Mouse (Mus musculus) T-helper 2 cell (primary cell): ENCODE results near the gene Wnt9b.

Source experiments
- in situ Hi-C: fragments of 300-600 bp; cut with MboI, MseI; formaldehyde crosslinking; loops from one replicate; pipeline ENCODE4 v1.15.1; 2025; ENCODE audit warnings: high pct_unique_total_duplicates

Gene Wnt9b

DNA sequence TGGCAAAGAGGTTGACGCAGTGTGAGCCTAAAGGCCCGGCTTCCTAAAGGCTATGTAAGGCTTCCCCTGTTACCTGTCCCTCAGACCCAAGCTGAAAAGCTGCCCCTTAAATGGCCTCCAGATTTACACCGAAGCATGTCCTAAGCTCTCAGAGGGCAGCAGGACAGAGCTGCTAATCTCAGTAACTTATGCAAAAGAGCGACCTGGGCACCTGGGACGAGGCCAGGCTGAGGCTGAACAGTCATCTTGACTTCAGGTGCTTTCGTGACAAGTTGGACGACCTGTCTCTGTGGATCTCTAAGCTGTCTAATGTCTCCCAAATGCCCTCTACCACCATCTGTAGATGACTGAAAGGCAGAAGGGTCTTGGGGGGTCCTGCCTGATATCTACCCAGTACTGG is 17.3 kb downstream of the Wnt9b start:
- in situ Hi-C loops = no loop called here

DNA sequence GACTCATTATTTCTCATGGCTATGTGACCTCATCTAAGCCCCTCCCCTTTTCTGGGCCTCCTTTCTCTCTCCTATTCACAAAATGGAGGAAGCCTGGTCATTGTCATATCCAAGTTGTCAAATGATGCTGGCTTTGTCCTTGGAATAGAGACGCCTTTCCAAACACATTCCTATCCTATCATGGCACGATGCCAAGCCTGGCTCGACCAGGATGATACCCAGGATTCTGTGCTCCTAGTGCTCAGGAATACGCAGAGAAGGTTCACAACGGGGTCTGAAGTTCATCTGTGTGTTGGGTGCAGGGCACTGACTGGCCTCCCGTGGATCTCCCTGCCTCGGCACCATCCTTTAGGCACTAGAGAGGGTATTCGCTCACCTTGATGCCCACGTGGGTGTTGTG is 18.0 kb downstream of the Wnt9b start:
- in situ Hi-C loops = no loop called here

DNA sequence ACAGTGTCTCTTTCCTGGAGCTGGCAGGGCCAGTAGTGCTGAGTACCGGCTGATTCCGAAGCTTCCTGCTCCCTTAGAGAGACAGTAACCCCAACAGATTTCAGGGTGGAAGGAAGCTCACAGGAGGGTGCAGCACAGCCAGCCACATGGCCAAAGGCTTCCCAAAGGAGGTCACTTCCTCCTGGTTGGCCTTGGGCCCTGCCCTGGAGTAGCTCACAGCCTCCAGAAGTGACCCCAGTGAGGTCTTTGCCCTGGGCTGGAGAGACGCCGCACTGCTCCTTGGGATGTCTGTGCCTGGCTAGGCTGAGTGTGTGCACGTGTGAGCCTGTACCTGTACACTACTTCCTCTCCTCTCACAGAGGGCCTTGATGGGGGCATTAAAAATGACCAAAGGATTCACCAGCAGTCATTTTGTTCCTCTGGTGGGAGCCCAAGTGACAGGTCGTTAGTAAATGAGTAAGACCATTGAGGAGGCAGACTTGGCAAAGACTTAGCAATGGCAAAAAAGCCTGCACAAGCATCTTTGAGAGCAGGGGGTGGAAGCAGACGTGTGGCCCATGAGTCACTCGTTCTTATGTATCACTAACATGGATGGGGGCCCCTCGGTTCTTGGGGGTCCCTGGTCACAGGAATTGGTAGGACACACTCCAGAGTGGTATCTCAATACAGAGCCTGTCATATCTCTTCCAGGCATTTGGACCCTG is 20.2 kb downstream of the Wnt9b start:
- in situ Hi-C loops = no loop called here

DNA sequence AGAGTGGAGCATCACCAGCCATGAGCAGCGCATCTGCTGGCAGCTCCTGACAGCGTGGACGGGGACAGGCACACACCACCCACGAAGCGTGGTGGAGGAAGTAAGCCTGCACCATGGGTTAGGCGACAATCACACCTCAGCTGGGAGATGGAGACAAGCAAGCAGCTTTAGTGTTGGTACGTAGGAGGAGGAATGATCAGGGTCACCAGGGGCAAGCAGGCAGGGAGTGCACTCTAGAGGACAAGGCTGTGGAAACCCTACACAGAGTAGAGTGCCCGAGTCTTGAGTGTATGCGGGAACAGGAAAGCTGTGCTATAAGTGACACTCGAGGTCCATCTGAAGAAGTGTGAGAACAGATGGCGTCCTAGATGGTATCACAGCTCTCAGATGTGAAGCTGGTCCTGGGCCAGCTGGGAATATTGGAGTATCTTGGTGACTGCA is 25.3 kb downstream of the Wnt9b start:
- in situ Hi-C loops = loop anchor here (25.0 kb wide), 1 partner anchor 1912 kb away; no protein-coding TSS in a partner anchor

DNA sequence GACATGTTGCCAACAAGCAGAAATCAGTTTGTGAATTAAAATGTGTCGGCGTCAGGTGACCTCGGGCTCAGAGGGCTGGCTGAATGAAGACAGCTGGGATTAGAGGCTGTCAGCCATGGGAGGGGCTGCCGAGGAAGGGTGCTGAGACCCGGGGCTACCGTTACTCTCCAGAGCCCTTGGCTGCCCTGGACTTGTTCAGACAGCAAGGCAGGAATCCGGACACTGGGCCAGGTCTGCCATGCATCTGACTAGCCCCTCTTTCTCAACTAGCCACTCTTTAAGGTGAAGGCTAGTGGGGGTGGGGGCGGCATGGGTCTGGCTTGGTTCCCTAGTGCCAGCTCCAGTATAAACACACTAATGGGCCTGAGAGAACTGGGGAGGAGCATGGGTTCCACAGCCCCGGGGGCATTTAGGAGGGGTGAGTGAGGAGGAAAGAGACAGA is 27.6 kb downstream of the Wnt9b start:
- in situ Hi-C loops = loop anchor here (25.0 kb wide), 1 partner anchor 1910 kb away; no protein-coding TSS in a partner anchor

DNA sequence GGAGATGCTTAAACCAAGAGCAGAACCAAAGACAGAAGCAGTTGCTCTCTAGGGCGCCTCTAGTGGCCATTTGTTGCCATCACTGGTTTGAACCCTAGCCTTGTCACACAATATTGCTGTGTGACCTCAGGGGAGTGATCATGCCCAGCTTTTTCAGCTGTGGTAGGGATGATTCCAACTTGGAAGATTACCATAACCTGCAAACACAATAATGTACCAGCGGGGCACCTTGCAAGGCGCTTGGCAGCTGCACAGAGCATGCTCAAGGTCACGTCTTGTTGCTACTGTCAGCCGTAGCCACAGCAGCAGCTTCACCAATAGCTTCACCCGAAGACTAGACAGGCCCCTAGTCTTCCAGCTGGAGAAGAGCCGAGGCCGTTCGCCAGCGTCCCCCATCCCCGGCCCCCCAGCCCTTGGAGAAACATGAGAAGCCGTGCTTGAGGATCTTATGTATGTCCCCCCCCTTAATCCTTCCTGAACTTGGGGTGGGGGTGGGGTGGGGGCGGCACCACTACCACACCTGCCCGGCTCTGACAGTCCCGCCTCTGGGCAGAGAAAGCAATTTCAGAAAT is 28.1 kb downstream of the Wnt9b start:
- in situ Hi-C loops = loop anchor here (25.0 kb wide), 1 partner anchor 1909 kb away; no protein-coding TSS in a partner anchor

DNA sequence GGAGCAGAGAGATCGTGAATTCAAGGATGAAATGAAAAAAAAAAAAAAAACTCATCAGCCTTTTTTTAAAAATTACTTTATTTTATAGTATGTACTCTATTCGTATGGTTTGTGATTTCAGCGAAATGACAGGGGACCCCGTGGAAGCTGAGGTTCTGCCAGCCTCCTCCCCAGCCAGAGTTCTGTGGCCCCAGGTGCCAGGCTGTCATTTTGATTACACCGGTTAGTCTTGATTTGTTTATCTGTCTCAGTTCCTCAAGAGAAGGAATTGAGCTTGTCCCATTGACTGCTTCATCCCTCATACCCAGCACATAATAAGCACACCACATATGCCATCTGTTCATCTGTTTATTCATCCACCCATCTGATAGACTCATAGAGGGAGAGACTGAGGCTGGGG is 30.2 kb downstream of the Wnt9b start:
- in situ Hi-C loops = loop anchor here (25.0 kb wide), 1 partner anchor 1907 kb away; no protein-coding TSS in a partner anchor

DNA sequence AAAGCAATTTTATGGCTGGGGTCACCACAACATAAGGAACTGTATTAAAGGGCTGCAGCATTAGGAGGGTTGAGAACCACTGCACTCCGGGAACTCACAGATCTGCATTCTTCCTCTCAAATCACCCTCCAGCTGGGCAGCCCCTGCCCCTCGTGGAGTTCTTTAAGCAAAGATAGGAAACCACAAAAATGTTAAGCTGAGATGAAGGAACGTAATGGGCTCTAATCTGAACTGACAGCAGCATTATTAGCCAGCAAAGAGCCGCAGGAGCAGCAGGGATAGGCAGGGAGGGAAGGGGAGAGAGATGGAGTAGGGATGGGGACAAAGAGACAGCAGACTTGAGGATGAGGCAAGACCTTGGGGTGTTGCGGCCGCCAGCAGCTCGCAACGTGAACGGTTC is 32.6 kb downstream of the Wnt9b start:
- in situ Hi-C loops = loop anchor here (25.0 kb wide), 1 partner anchor 1905 kb away; no protein-coding TSS in a partner anchor

DNA sequence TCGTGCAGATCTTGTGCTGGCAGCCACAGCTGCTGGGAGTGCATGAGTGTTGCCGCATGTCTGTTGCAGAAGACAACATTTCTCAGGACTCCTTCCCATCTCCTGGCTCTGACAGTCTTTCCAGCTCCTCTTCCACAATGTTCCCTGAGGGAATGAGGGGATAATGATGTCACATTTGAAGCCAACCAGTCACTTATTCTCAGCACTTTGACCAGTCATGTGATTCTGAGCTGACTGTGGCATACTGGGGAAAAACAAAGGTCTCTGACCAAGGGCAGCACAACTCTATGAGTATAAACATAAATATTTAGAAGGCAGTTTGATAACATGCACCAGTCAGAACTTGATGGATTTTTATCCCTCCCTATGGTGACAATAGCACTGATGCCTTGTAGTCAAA is 35.5 kb downstream of the Wnt9b start:
- in situ Hi-C loops = loop anchor here (25.0 kb wide), 1 partner anchor 1902 kb away; no protein-coding TSS in a partner anchor

DNA sequence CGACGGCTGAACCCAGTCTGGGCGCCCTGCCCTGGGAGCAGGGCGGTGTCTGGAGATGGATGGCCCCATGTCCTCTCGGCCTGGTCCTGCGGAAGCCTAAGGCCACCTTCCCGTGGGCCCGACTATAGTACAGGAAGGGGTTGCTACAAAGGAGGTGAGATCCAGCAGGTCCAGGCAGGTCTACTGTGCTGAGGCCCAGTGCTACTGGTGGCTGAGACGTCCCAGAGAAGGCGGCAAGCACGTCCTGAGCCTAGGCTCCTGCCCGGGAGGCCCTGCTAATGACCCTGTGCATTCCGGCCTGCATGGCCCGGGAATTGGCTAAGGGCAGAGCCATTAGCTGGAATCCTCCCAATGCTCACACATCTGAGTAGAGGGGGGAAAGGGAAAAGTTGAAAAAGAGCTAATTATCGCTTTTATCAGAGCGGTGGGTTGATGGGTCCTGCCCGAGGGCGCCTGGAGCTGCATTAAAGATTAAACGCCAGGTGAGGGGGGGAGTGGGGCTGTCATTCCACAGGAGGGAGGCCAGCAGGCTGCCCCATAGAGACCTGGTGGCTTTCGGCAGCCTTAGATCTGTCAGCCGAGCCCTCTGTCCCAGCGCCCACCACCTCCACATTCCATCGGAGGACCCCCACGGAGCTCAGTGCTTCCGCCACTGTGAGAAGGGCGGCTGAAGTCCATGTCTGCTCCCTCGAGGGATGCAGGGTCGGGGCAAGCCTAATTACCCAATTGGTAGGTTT is 37.6 kb downstream of the Wnt9b start:
- in situ Hi-C loops = loop anchor here (25.0 kb wide), 1 partner anchor 1900 kb away; no protein-coding TSS in a partner anchor

DNA sequence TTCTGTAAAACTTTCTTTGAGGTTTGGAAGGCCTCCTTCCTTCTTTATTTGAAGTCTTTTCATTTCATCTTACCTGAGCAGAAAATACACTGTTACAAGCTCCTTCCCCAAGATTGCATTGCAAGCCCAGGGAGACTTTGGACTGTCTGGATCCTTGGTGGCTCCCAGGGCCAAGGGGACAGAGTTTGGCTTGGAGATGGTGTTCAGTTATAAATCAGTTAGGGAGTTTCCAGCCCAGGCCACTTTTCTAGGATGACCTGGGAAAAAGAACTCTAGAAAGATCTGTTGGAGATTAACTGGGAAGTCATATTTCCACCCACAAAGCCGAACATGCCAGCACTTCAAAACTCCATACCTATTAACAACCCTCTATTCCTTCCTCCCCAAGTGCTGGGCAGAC is 39.6 kb downstream of the Wnt9b start:
- in situ Hi-C loops = loop anchor here (10.0 to 25.0 kb wide), 2 partner anchors 1415 to 1898 kb away; partner anchors contain the start of gene Mettl2

DNA sequence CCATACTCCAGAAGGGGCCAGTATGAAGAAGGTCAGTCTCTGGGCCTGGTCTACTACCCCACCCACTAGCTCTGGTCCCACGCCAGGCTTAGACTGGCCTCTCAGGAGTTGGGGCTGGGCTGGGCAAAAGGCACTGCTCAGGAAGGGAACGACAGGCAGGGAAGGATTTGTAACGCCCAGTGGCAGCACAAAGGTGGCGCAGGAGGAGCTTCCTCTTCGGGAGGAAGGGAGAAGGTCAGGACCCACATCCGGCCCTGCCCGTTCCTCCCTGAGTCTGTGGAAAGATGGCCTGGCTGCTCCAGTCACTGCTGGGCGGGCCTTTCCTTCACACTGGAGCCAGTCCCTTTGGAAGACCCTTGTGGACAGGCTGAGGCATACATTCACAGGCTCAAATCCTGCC is 42.6 kb downstream of the Wnt9b start:
- in situ Hi-C loops = loop anchor here (10.0 to 25.0 kb wide), 2 partner anchors 1418 to 1895 kb away; partner anchors contain the start of gene Mettl2

DNA sequence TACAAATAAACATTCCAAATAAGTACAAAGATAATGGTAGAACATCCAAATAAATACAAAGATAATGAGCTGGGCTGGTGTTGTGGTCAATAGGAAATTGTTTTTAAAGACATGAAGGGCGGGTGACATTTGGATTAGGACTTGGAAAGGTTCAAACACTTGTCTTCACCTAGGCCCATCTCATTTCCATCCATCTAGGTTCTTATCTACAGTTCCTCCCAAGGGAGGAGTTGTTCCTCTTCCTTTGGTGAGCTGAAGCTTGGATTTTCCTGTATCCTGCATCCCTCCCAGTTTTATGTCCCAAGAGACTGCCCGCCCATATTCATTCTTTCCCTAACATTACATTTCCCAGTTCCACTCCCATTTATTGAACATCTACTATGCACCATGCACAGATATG is 51.4 kb downstream of the Wnt9b start:
- in situ Hi-C loops = loop anchor here (25.0 kb wide), 1 partner anchor 336 kb away; the partner anchor contains the start of gene Arhgap27

DNA sequence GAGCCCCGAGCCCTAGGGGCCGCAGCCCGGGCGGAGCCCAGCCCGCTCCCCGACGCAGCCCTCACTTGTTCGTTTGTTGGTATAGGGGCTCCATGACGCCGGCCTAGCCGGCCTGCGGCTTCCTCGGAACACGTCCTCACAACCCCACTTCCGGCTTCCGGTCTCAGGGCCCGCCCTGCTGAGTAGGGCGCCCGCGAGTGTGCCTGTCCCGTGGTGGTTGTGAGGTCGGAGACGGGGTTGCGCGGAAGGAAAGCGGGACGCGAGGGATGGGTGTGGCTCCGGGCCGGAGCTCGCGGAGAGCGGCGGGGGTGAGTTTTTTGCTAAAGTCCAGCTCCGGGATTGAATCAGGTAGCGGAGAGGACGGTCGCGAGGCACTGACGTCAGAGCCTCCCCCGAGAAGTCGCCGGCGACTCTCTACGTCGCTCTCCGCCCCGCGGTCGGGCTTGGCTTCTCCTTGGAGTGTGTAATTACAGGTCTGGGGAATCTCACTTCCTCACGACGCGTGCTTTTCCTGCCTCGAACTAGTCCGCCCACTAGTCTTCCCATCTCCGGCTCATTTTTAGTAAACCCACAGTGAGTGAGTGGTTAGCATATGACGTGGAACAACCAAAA is 52.0 kb downstream of the Wnt9b start, which contains the start of gene Gosr2:
Gosr2 (minus strand) TSS at position 334 of the 612 bp plus-strand sequence.
- in situ Hi-C loops = loop anchor here (25.0 kb wide), 1 partner anchor 335 kb away; the partner anchor contains the start of gene Arhgap27

DNA sequence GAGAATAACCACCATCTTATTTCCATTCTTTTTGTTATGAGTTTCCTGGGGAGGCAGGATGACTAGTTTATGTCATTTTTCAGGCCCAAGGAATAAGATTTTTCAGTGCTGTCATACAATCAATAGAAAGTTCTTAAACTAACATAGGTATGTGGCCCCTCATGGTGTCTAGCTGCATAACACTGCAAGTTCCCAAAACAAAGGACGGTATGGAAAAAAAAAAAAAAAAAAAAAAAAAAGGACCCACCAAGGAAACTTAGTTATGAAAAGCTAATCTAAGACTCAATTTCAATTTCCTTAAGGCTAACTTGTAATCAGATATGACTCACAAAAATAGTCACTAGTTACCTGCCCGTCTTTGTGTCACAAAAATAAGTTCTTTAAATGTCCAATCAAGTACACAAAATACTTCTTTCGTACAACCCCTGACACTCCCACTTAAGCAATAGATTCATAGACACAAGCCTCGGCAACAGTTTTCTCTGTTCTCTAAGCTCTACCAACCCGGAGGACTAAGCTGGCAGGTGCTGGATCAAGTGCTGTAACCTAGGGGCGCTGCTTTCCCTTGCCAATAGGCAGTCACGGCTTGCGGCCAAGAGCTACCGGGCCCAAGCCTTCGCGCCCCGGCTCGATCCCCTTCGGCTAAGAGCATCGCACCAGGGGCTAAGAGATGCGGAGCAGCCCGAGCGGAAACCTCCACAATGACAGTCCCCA is 52.6 kb downstream of the Wnt9b start:
- in situ Hi-C loops = loop anchor here (25.0 kb wide), 1 partner anchor 335 kb away; the partner anchor contains the start of gene Arhgap27

DNA sequence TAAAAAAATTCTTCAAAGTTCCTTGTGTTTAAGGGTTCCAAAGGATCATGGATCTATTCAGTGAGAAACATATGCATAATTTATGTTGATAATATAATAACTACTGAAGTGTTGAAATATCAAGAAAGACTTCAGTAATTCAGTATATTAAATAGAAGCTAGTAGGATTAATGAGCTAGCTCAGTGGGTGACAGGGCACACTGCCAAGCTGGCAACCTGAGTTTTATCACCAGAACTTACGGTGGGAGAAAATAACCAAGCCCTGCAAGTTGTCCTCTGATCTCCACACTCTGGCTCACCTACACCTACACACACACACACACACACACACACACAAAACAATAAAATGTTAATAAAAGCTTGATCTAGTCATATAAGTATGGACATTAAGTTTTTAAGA is 56.4 kb downstream of the Wnt9b start:
- in situ Hi-C loops = loop anchor here (25.0 kb wide), 1 partner anchor 331 kb away; the partner anchor contains the start of gene Arhgap27

DNA sequence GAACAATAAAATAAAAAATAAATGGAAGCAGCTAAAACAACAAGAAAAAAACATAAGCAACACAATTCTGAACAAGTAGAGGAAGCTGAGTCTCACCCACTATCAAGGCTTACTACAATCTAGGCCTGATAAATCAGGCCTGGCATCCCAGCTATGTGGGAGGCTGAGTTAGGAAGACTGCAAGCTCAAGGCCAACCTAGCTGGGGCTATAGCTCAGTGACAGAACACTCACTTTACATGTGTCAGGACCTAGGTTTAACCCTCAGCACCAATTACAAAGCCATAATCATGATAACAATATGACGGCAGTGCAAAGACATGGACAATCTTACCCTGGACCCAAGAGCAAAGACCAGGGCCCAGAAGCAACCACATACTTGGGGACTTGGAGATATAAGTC is 58.6 kb downstream of the Wnt9b start:
- in situ Hi-C loops = loop anchor here (25.0 kb wide), 1 partner anchor 329 kb away; the partner anchor contains the start of gene Arhgap27

DNA sequence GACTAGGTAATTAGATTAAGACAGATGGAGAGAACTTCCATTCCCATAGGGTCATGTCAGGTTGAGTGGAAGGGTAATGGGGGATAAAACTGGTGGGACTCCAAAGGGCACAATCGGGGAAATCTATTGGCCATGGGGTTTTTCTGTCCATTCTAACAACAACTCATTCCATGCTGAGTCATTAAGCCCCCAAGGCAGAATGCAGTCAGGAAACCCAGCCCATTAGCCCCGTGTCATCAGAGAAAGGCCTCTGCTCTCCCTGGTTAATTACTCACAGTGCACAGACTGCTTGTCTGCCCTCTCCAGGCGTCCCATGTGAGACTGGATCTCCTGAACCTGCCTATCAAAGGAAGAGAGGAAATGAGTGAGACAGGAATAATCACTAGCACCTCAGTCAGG is 60.6 kb downstream of the Wnt9b start:
- in situ Hi-C loops = loop anchor here (25.0 kb wide), 1 partner anchor 327 kb away; the partner anchor contains the start of gene Arhgap27

DNA sequence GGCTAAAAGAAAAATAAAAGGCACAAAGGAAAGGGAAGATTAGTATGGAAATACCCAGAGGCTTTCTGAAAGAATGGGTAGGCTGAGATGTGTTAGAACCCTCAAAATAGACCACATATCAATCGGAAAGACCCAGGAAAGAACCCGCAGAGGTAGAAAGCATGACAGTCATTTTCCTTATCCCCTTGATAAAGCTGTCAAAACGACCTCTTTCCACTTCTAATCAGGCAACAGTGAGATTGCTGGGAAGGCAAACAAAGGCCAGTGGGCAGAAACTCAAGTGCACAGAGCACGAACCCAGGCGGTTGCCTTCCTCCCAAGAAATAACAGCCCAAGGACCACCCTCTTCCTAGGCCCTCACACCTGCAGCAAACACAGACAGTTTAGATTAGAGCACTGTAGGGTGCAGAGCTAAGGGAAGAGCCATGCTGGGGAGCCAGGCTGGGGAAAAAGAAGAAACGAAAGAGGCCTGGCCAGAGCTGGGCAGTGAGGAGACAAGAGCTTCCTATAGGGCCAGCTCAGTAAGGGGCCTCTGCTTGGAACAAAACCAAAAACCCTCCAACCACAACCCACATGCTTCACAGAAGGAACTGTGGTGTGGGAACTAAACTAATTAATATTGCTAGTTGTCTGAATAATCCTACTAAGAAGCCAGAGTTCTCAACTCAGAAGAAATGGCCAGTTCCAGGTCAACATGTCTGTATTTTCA is 61.2 kb downstream of the Wnt9b start:
- in situ Hi-C loops = loop anchor here (25.0 kb wide), 1 partner anchor 326 kb away; the partner anchor contains the start of gene Arhgap27
